Mouse (Mus musculus) hindbrain, embryonic 14.5 days (tissue): ENCODE results near the gene Tbc1d16. TPM values are rescaled to one million over a fixed set of nuclear protein-coding genes. Genes with fewer than 3 reads are reported as not detected.

Experiments used
- ATAC-seq: fragments of 200-750 bp; cut with Nextera tagmentation; 2 replicates; pipeline ENCODE4 v1.8.0; 2017; ENCODE audit warnings: moderate number of reproducible peaks, mild to moderate bottlenecking, moderate TSS enrichment, moderate library complexity; ENCODE audit not compliant: low FRiP score
- DNase-seq: peaks from one replicate; pipeline ENCODE4 v3.0.0-alpha.2; 2015; ENCODE audit warnings: low spot score
- H3K27ac ChIP-seq: fragments of 300-500 bp; sonication (generic); 2 replicates; pipeline ENCODE4 v1.5.1; 2014; ENCODE audit warnings: mild to moderate bottlenecking, moderate library complexity
- H3K27me3 ChIP-seq: fragments of 300-500 bp; sonication (generic); 2 replicates; pipeline ENCODE4 v1.6.1; 2014; ENCODE audit warnings: mild to moderate bottlenecking, low read length, mixed read lengths; ENCODE audit not compliant: control insufficient read depth, insufficient read depth
- H3K36me3 ChIP-seq: fragments of 300-500 bp; sonication (generic); replicated peaks from 2 replicates; pipeline ENCODE4 v1.6.1; 2014; ENCODE audit not compliant: control insufficient read depth, insufficient read depth
- H3K4me1 ChIP-seq: fragments of 300-500 bp; sonication (generic); replicated peaks from 2 replicates; pipeline ENCODE4 v1.6.1; 2014; ENCODE audit warnings: antibody characterized with exemption, low read length, mixed read lengths; ENCODE audit not compliant: control insufficient read depth, insufficient read depth
- H3K4me2 ChIP-seq: fragments of 300-500 bp; sonication (generic); replicated peaks from 2 replicates; pipeline ENCODE4 v1.6.1; 2014; ENCODE audit warnings: mild to moderate bottlenecking, moderate library complexity
- H3K4me3 ChIP-seq: fragments of 300-500 bp; sonication (generic); replicated peaks from 2 replicates; pipeline ENCODE4 v1.5.1; 2014; ENCODE audit warnings: mild to moderate bottlenecking, low read length
- H3K9ac ChIP-seq: fragments of 300-500 bp; sonication (generic); 2 replicates; pipeline ENCODE4 v1.6.1; 2014
- H3K9me3 ChIP-seq: fragments of 300-500 bp; sonication (generic); 2 replicates; pipeline ENCODE4 v1.6.1; 2016; ENCODE audit warnings: low read length; ENCODE audit not compliant: control insufficient read depth
- WGBS: fragments of 180-500 bp; shearing (Covaris S2); extraction: QIAGEN DNeasy Blood & Tissue Kit; methylation state at CpG from one replicate; pipeline ENCODE4 v1.1.7; 2014; 5-methylcytosine and 5-hydroxymethylcytosine counted together
- polyA plus RNA-seq: library from polyadenylated mRNA; unstranded; fragments of >200 nt; fragmentation: Nextera tagmentation; extraction: Ambion mirVana; gene quantifications from 2 replicates; pipeline ENCODE4 v1.2.1, GENCODE M21; 2014

Tbc1d16 gene
- polyA plus RNA-seq, 1 experiment from 2014 or later = 41.2 TPM

DNA sequence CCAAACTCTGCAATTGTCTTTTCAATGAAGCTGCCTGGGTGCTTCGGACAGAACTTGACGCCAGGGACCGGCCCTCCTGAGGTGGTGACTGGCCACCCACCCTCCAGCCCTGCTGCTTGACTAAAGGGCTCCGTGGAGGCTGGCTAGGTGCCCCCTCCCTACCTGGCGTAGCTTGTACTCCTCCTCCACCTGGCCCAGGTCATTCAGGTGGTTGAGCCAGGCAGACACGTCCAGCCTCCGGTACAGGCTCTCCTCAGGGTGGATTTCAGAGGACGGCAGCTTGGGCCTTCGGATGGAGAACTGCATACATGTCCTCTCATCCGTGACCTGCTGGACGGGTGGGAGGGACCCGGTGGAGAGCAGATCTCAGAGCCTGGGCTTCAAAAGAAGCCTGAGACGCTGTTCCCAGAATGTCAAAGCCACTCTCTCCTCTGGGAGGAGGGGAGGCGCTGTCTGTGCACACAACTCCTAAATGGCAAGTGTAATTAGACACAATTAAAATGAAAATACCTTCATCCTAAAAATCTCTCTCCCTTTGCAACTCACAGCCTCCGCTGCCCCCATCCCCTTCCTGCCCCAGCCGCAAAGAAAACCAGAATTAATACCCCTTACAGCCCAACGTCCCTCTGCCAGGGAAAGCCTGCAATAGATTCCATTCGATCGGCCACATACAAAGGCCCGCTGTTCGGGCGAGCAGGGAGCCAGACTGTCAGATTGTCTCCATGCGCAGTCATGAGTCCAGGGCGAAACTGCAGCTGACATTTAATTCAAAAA, 71.6 kb downstream of the Tbc1d16 start:
- WGBS = 10% methylated on average over 24 of the region's 24 CpGs

DNA sequence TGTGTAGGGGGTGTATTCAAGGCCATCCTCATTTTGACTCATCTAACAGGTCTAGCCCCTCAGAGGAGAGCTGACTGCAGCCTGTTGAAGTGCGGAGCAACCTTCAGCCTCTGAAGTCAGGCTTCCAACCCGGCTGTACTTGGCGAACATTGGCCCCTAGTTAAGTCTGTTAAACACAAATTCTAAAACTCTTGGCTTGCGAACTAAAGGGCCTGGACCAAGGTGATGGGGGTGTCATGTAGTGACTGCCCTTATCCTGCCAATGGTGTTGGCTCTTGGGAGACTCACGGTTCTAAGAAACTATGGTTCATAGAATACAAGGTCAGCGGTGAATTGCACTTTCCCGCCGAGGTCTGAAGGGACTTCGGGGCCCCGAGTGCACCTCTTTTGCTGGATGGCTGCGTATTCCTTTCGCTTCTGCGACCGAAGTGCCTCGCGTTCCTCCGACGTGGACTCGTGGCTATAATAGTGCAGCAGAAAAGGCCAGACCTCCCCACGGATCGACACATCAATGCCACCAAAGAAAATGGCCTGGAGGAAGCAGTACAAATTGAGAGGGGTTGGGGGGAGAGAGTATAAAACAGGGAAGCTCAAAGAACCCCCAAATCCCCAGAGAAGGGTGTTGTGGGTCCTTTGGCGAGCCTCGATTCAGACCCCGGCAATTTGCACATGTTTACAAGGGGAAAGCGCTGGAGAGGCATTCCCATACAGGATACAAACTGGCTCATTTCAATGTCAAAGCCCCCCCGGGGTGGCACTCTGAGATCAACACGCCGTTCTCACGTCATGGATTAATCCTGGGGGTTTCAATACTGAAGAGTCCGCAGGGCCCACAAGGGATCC, 72.4 kb downstream of the Tbc1d16 start:
- 25% methylated on average over 30 of the region's 30 CpGs for WGBS
- ATAC-seq (no peak), DNase-seq (no peak)
- H3K9me3 ChIP-seq = no peaks in the 10 kb centered on the region
- peak overlapping the region; percentile 38; the same call in 1 of the 2 replicates for H3K9ac ChIP-seq
- H3K4me3 ChIP-seq = no peak overlapping the region
- H3K4me1 ChIP-seq = peaks cover 42% of the 10 kb centered on the region
- peaks cover 48% of the 10 kb centered on the region for H3K36me3 ChIP-seq
- H3K4me2 ChIP-seq = 0 out of 2 replicates have a peak overlapping the region, but pooled peaks have one; percentile 43
- peak overlapping the region; percentile 78 for H3K27ac ChIP-seq
- no peaks in the 10 kb centered on the region for H3K27me3 ChIP-seq

More for the DNA sequence above, 71.6 kb downstream of the Tbc1d16 start:
- Histone ChIP-seq H3K36me3 (peaks cover 40% of the 10 kb centered on the region), H3K9me3 (no peaks in the 10 kb centered on the region), H3K27me3 (no peaks in the 10 kb centered on the region), H3K9ac (peak overlapping the region; percentile 38), H3K4me2 (peak overlapping the region; percentile 43), H3K27ac (peak overlapping the region; percentile 78), H3K4me3 (no peak overlapping the region), H3K4me1 (peaks cover 47% of the 10 kb centered on the region)
- peak; percentile 63 for DNase-seq
- ATAC-seq = peak; percentile 41; the same call in 1 of the 2 replicates

DNA sequence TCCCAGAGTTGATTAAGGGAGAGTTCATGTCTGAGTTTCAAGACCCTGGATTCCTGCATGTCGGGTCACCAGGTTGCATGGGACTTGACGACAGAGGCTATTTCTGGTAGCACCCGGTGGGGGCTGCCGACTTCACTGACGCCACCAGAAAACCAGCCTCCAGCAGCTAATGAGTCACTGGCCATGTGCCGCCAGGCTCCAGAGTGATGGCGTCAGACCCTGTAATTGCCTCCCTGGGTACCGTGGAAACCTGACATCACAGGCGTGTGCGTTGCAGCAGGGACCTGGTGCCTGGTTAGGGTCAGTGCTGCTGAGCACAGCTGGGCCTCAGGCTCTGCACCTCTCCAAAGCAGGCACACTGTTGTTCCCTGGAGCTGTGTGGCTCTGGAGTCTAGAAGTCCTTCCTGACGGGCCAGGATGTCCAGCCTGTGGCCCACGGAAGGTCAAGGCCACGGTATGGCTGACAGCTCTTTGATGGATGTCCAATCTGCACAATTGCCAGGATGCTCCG, 75.9 kb downstream of the Tbc1d16 start:
- Histone ChIP-seq H3K4me3 (no peak overlapping the region), H3K36me3 (peaks cover 81% of the 10 kb centered on the region), H3K9me3 (no peaks in the 10 kb centered on the region), H3K9ac (no peak overlapping the region), H3K27ac (no peak overlapping the region), H3K4me2 (no peak overlapping the region), H3K27me3 (no peaks in the 10 kb centered on the region), H3K4me1 (peaks cover 18% of the 10 kb centered on the region)
- DNase-seq (no peak), ATAC-seq (no peak)
- WGBS = 53% methylated on average over 14 of the region's 14 CpGs

DNA sequence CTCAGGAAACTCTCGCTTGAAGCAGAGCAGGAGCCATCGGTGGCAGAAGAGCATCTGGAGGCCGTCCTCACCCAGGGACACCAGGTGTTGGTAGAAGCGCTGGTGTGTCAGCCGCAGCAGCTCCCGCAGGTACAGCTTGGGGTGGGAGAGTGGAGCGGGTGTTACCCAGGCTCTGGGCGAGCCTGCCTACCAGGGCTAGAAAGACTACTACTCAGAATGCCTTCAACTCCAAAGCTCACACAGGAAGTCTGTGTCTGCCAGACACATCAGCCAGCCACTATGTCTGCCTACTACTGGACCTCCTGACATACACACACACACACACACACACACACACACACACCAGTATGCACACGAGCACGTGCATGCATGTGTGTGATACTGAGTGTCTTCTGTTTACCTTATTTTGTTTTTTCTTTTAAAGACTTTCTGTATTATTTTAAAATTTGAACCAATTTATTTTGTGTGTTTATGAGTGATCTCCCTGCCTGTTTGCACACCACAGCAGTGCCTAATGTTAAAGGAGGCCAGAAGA, 77.2 kb downstream of the Tbc1d16 start:
- Histone ChIP-seq H3K9me3 (no peaks in the 10 kb centered on the region), H3K4me3 (no peak overlapping the region), H3K9ac (0 out of 2 replicates have a peak overlapping the region, but pooled peaks have one; percentile 2), H3K27me3 (no peaks in the 10 kb centered on the region), H3K4me1 (peaks cover 5% of the 10 kb centered on the region), H3K4me2 (no peak overlapping the region), H3K27ac (peak overlapping the region; percentile 59), H3K36me3 (peaks cover 89% of the 10 kb centered on the region)
- DNase-seq (no peak), ATAC-seq (no peak)
- WGBS = 86% methylated on average over 10 of the region's 10 CpGs

DNA sequence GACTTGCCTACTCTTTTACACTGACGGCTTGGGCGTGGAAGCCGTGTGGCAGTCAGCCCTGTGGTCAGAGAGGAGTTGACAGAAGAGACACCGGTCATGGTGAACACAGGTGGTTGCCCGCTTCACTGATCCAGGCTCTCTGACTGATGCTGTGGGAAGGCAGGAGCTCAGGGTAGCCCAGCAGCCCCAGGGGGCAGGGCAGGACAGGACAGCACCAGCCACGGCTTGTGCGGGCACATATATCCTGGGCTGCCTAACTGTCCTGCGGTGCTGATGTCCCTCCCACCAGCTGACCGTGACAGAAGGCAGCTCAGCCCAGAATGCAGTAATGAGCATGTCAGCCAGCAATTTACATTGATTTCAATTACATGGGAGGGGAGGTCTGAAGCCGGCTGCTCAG, 77.9 kb downstream of the Tbc1d16 start:
- H3K4me2 ChIP-seq = no peak overlapping the region
- H3K4me1 ChIP-seq = peaks cover 1% of the 10 kb centered on the region; the same call in 1 of the 2 replicates
- H3K27me3 ChIP-seq = no peaks in the 10 kb centered on the region
- H3K27ac ChIP-seq = peak overlapping the region; percentile 59; the same call in 1 of the 2 replicates
- WGBS = 51% methylated on average over 10 of the region's 10 CpGs
- no peak for DNase-seq
- H3K9me3 ChIP-seq = no peaks in the 10 kb centered on the region
- peak; percentile 51; the same call in 1 of the 2 replicates for ATAC-seq
- peak overlapping the region; percentile 2; the same call in 1 of the 2 replicates for H3K9ac ChIP-seq
- H3K36me3 ChIP-seq = peaks cover 85% of the 10 kb centered on the region
- H3K4me3 ChIP-seq = no peak overlapping the region

DNA sequence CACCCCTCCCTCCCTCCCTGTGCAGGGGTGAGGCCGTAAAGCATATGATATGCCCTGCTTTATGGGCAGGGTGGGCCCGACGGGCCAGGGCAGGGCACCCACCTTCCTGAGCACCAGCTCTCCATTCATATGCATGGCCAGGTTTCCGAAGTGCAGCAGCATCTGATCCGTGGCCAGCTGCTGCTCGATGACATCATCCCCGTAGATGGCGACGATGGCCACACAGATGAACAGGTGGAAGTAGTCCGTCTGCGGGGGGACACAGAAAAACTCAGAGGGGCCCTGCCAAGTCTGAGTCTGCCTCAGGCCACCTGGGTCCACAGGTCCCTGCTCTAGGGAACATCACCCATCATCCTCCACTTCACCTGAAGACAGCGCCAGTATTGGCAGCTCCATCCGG, 79.5 kb downstream of the Tbc1d16 start:
- WGBS = 93% methylated on average over 13 of the region's 13 CpGs
- no peaks in the 10 kb centered on the region for H3K27me3 ChIP-seq
- no peak overlapping the region for H3K9ac ChIP-seq

DNA sequence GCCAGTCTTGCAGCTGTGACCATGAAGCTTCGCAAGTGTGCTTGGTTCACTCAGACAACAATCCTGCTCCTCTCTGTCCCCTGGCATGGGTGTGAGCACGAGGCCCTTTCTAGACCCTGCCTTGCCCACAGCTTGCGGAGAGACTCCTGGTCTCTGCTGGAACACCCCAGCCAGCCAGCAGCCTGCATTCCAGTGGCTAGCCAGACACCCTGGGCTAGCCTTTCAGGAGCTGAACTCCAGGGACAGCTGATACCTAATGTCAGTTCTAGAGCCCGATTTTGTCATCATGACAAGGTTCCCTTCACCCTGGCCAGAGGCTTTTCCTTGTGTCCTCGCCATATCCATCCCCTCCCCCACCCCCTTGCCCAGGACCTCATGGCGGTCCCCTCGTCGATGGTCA, 81.1 kb downstream of the Tbc1d16 start:
- peaks cover 54% of the 10 kb centered on the region for H3K36me3 ChIP-seq
- no peaks in the 10 kb centered on the region for H3K9me3 ChIP-seq
- WGBS = 86% methylated on average over 8 of the region's 8 CpGs
- peaks cover 13% of the 10 kb centered on the region for H3K4me1 ChIP-seq
- no peak for ATAC-seq
- H3K27me3 ChIP-seq = no peaks in the 10 kb centered on the region
- H3K9ac ChIP-seq = no peak overlapping the region
- H3K4me2 ChIP-seq = no peak overlapping the region
- no peak overlapping the region for H3K27ac ChIP-seq
- no peak for DNase-seq
- H3K4me3 ChIP-seq = no peak overlapping the region

More for the DNA sequence above, 79.5 kb downstream of the Tbc1d16 start:
- H3K36me3 ChIP-seq = peaks cover 70% of the 10 kb centered on the region
- no peak overlapping the region for H3K27ac ChIP-seq
- no peak overlapping the region for H3K4me2 ChIP-seq
- no peaks in the 10 kb centered on the region for H3K9me3 ChIP-seq
- H3K4me1 ChIP-seq = peaks cover 13% of the 10 kb centered on the region
- ATAC-seq (no peak), DNase-seq (no peak)
- H3K4me3 ChIP-seq = no peak overlapping the region

DNA sequence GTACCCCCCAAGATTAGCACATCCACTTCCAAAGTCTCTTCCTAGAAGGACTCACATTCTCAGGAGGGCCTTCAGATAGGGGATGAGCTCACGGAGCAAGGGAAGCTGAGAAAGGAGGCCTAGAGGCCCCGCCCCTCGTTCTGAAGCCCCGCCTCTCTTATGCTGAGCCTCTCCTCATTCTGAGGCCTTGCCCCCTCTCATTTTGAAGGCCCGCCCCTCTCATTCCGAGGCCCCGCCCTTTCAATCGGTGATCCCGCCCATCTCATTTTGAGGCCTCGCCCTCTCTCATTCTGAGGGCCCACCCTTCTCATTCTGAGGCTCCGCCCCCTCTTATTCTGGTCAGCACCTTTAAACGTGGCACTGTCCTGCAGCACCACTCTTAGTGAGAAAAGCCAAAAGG, 82.2 kb downstream of the Tbc1d16 start:
- Histone ChIP-seq H3K4me1 (peaks cover 13% of the 10 kb centered on the region), H3K36me3 (peaks cover 44% of the 10 kb centered on the region), H3K9me3 (no peaks in the 10 kb centered on the region), H3K4me2 (no peak overlapping the region), H3K27me3 (no peaks in the 10 kb centered on the region), H3K9ac (no peak overlapping the region), H3K27ac (no peak overlapping the region), H3K4me3 (no peak overlapping the region)
- DNase-seq = no peak
- no peak for ATAC-seq
- WGBS = 37% methylated on average over 12 of the region's 12 CpGs
